Mouse (Mus musculus): Measurements from ENCODE around the gene Zfp212.
A peak's percentile ranks its signal among the peaks of the same experiment; 100 is the strongest.

Zfp212 gene

DNA sequence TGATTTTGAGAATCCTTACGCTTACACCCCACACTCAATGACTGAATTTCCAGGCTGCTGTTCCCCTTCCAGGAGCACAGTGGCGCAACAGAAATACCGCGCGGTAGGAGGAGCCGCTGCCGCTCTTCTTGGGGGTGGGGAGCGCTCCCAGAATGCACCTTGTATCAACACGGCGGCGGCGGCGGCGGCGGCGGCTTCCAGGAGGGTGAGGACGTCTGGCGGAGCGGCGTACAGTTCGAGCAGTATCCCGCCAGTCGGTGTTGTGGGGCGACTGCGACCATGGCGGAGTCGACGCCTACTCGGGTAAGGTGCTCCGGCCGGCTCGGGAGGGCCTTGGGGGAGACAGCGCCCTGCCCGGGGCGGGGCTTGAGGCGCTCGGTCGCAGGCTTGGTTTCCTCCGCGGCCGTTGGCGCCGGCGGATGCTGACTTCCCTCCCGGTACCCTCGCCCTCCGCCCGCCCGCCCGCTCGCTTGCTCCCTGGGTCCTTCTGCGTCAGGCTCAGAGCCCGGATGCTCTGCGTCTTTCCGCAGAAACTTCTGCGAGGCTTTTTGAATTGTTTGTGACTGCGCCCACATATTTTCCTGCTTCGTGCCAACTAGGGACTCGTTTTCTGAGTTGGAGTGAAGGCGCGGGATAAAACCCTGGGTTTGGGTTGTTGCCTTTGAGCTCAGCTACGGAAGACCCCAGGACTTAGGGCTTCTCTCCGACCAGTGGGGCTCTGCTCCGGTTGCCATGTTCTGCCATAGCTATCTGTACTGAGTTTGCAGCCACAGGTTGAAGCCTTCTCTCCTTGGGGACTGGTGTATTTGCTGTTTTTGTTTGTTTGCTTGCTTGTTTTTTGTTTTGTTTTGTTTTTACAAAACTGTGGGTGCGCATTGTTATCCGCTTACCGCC is at the start of gene Zfp212:
TSS of gene Zfp212 (plus strand) at position 30 of the 894 bp plus-strand sequence.
- DNase-seq (ENCODE audit: low spot score): peak; percentile 87

DNA sequence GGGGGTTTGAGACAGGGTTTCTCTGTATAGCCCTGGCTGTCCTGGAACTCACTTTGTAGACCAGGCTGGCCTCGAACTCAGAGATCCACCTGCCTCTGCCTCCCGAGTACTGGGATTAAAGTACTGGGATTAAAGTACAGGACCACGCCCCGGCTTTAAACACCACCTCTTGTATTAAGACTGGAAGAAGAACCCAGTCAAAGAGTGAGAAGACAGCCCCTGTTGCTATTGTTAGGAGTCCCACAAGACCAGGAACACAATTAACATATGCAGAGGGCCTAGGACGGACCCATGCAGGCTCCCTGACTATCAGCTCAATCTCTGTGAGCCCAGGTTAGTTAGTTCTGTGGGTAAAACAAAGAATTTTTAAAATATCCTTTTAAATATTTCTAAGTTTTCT is 48.0 kb upstream of the Zfp212 start:
- no peak for DNase-seq (ENCODE audit: low spot score)

DNA sequence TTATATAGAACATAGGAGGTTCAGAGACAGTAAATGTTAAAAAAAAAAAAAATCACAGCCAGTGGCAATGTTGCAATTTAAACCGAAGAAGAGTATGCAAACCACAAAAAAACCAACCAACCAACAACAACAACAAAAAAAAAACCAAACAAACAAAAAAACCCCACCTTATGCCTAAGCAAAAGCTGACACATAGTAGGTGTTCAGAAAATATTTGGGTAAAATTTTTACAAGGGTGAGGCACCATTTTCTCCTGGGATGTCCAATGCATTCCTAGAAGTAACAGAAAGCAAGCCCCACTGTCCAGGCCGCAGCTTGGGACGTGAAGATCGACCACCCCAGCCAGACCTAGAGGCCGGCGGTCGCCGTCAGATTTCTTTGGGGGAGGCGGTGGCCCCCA is 43.2 kb upstream of the Zfp212 start, which contains the start of gene Zfp282:
TSS of gene Zfp282 (plus strand) at position 147 of the 400 bp plus-strand sequence.
- no peak for DNase-seq (ENCODE audit: low spot score)

DNA sequence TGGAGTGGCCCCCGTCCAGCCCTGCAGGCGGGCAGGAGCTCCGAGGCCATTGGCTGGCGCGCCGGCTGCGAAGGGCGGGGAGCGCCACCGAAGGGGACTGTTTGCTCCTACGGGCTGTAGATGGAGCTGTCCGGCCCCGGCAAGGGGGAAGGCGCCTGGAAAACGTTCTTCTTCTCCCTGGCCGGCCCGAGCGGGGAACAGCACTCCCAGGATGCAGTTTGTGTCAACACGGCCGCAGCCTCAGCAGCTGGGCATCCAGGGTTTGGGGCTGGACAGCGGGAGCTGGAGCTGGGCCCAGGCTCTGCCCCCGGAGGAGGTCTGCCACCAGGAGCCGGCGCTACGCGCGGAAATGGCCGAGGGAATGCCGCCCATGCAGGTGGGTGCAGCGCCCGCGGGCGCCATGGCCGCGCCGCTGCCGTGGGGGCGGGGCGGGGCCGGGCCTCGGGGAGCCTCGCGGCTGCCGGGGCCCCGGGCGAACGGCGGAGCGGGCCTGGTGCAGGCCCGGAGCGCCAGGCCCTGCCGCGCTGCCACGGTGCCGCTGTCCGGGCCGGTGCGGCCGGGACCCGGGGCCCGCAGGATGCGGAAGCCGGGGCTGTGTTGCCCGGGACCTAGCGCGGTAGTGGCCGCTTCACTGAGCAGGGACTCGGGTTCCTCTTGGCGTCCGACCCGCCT is 42.7 kb upstream of the Zfp212 start:
- DNase-seq (ENCODE audit: low spot score): peak; percentile 92

GRCm38 (mm10) chr6:47878133-47878514 is 42.2 kb upstream of the Zfp212 start:
- no peak for DNase-seq (ENCODE audit: low spot score)

DNA sequence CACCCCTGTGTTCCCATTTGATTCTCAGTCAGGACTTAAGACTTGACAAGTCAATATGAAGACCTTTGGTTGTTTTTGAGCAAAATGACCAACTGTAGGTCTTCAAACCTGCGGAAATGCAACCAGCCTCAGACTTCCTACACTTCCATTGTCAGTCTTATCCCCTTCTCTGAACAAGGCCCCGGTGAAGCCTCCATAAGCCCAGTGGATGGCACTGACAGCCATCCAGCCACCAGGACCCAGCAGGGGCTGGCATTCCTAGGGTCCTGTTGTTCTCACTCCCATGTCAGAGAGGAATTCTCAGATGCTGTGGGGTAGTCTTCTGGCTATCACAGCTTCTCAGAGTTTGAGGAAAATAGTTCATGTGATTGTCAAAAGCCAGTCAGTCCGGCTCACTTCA is 41.7 kb upstream of the Zfp212 start:
- DNase-seq (ENCODE audit: low spot score): no peak

- peak; percentile 54 for DNase-seq (ENCODE audit: low spot score)
Measured at GRCm38 (mm10) chr6:47879049-47879716, 41.1 kb upstream of the Zfp212 start.

GRCm38 (mm10) chr6:47880166-47880565 is 40.1 kb upstream of the Zfp212 start:
- DNase-seq (ENCODE audit: low spot score): peak; percentile 74

GRCm38 (mm10) chr6:47888812-47889383 is 31.4 kb upstream of the Zfp212 start:
- DNase-seq (ENCODE audit: low spot score): no peak

GRCm38 (mm10) chr6:47899416-47899815 is 20.9 kb upstream of the Zfp212 start:
- DNase-seq (ENCODE audit: low spot score): no peak

GRCm38 (mm10) chr6:47903587-47903986 is 16.7 kb upstream of the Zfp212 start:
- no peak for DNase-seq (ENCODE audit: low spot score)

- DNase-seq (ENCODE audit: low spot score): no peak
Measured at GRCm38 (mm10) chr6:47904361-47904760, 15.9 kb upstream of the Zfp212 start.

GRCm38 (mm10) chr6:47904917-47905695 is 15.2 kb upstream of the Zfp212 start:
- DNase-seq (ENCODE audit: low spot score): no peak

- DNase-seq (ENCODE audit: low spot score): no peak
Measured at GRCm38 (mm10) chr6:47906326-47906725, 13.9 kb upstream of the Zfp212 start.

- DNase-seq (ENCODE audit: low spot score): no peak
Measured at GRCm38 (mm10) chr6:47909007-47909406, 11.3 kb upstream of the Zfp212 start.

- no peak for DNase-seq (ENCODE audit: low spot score)
Measured at GRCm38 (mm10) chr6:47911650-47912049, 8.6 kb upstream of the Zfp212 start.

GRCm38 (mm10) chr6:47912991-47913390 is 7.3 kb upstream of the Zfp212 start:
- DNase-seq (ENCODE audit: low spot score): no peak

DNA sequence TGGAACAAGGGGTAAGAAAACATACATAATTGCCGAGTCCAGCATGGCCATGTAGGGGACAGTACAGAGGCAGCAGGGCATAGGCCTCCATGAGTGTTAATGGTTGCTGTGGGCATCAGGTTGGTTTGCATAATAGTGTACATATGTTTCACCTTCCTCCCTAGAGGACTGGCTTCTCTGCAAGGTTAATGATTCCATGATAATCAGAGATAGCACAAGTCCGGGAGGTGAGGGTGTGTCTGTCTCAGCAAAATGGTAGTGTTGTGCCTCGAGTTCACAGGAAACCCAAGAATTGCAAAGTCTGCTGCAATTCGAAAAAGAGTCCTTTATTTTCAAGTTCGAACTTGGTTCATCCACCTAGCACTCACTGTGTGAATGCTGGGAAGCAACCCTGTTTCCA is 3.2 kb upstream of the Zfp212 start:
- DNase-seq (ENCODE audit: low spot score): no peak

DNA sequence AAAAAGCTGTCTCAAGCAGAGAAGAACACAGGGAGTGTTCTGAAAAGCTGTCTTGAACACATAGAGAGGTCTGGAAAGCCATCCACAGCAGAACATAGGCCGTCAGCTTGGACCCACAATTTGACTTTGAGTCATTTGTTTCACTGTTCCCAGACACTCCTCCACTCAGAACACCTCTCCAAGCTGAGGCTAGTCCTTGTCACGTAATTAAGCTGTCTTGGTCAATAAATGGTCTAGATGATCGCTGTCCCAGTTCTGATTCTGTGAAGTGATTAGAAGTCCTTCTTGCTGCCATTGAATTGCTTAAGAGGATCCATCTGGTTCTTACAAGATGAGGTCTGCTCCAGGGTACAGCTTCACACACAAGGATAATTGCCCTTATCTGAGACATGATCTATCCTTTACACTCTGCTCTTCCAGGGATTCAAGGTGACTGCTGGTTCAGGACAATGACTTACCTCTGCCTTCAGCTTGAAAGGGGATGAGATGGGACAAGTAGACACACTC is 1.5 kb upstream of the Zfp212 start:
- DNase-seq (ENCODE audit: low spot score): no peak

DNA sequence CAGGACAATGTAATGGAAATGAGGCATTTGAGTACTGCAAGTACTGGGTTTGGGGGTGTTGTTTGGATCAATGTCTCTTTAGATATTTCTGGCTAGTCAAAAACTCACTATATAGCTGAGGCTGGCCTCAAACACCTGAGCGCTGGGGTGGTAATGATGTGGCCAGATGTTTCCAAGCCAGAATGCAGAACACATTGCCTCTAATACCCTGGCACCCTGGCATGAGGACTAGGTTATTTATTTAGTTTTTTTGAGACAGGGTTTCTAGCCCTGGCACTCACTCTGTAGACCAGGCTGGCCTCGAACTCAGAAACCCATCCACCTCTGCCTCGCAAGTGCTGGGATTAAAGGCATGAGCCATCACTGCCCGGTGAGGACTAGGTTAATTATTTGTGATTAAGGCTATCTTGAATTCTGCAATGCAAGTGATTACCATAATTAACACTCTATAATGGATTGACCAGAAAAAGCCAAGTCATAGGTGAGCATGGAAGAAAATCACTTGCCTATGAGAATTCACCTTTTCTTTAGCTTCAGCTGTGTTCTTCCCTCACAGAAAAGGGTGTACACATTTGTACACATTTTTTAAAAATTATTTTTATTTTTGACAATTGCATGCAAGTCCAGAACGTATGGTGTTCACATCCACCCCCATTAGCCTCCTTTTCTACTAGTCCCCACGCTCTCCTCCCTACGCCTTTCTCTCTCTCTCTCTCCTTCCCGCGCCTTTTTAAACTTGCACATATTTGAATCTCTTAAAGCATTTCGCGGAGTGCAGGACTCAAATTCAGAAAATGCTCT is 430 bp upstream of the Zfp212 start:
- no peak for DNase-seq (ENCODE audit: low spot score)

DNA sequence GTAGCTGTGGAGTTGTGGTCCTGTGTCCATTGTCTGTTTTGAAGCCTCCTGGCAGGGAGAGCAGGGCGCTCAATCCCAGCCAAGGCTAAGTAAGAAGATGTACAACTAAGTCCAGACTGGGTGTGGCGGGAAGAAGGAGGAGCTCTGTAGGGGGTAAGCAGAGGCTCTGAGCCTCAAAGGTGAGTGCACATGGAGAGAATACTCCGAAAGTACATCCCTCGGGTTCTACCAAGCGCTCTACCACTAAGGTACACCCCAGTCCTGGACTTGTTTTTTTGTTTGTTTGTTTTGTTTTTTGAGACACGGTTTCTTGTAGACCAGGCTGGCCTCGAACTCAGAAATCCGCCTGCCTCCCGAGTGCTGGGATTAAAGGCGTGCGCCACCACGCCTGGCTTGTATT is 22.2 kb downstream of the Zfp212 start:
- no peak for DNase-seq (ENCODE audit: low spot score)

All from urinary bladder, postnatal 14 days (tissue).